Mouse (Mus musculus) neural tube, embryonic 14.5 days (tissue): Measurements from ENCODE around the gene Xxylt1. TPM values are rescaled to one million over a fixed set of nuclear protein-coding genes. Genes with fewer than 3 reads are reported as not detected.

Experiments
- ATAC-seq: fragments of 200-750 bp; cut with Nextera tagmentation; 2 replicates; pipeline ENCODE4 v1.8.0; 2017; ENCODE audit warnings: low read depth, mild to moderate bottlenecking, moderate TSS enrichment, moderate library complexity
- H3K27ac ChIP-seq: fragments of 300-500 bp; sonication (generic); 2 replicates; pipeline ENCODE4 v1.5.1; 2014; ENCODE audit warnings: low read depth, mild to moderate bottlenecking, control low read depth, low read length, moderate library complexity, mixed read lengths
- H3K27me3 ChIP-seq: fragments of 300-500 bp; sonication (generic); 2 replicates; pipeline ENCODE4 v1.6.1; 2014; ENCODE audit warnings: low read length; ENCODE audit not compliant: control insufficient read depth, insufficient read depth
- H3K36me3 ChIP-seq: fragments of 300-500 bp; sonication (generic); 2 replicates; pipeline ENCODE4 v1.6.1; 2014; ENCODE audit warnings: low read length, mixed read lengths; ENCODE audit not compliant: control insufficient read depth, insufficient read depth
- H3K4me1 ChIP-seq: fragments of 300-500 bp; sonication (generic); 2 replicates; pipeline ENCODE4 v1.6.1; 2014; ENCODE audit warnings: low read length; ENCODE audit not compliant: control insufficient read depth, insufficient read depth
- H3K4me2 ChIP-seq: fragments of 300-500 bp; sonication (generic); 2 replicates; pipeline ENCODE4 v1.6.1; 2014; ENCODE audit warnings: mild to moderate bottlenecking, low read depth, low read length, control low read depth
- H3K4me3 ChIP-seq: fragments of 300-500 bp; sonication (generic); 2 replicates; pipeline ENCODE4 v1.5.1; 2014; ENCODE audit warnings: low read depth, low read length, control low read depth, mixed read lengths
- H3K9ac ChIP-seq: fragments of 300-500 bp; sonication (generic); replicated peaks from 2 replicates; pipeline ENCODE4 v1.6.1; 2014; ENCODE audit warnings: low read depth, mild to moderate bottlenecking, control low read depth, low read length, mixed read lengths
- H3K9me3 ChIP-seq: fragments of 300-500 bp; sonication (generic); 2 replicates; pipeline ENCODE4 v1.6.1; 2016; ENCODE audit warnings: low read length; ENCODE audit not compliant: control insufficient read depth
- WGBS: fragments of 180-500 bp; shearing (Covaris S2); extraction: QIAGEN DNeasy Blood & Tissue Kit; methylation state at CpG from one replicate; pipeline ENCODE4 v1.1.7; 2014; 5-methylcytosine and 5-hydroxymethylcytosine counted together
- polyA plus RNA-seq: library from polyadenylated mRNA; unstranded; fragments of >200 nt; fragmentation: Nextera tagmentation; extraction: Ambion mirVana; gene quantifications from 2 replicates; pipeline ENCODE4 v1.2.1, GENCODE M21; 2014

Xxylt1 gene
- polyA plus RNA-seq, 1 experiment from 2014 or later = 17.3 TPM

- Histone ChIP-seq H3K4me2 (no peak overlapping the region), H3K4me1 (peaks cover 6% of the 10 kb centered on the region)
- WGBS = 63% methylated on average over 1 of the region's 1 CpGs
These were observed 43.8 kb downstream of the Xxylt1 start for GRCm38 (mm10) chr16:31037431-31037830.

GRCm38 (mm10) chr16:31035651-31036245 lies 45.5 kb downstream of the Xxylt1 start:
- Histone ChIP-seq H3K4me3 (no peak overlapping the region), H3K9ac (no peak overlapping the region), H3K27ac (no peak overlapping the region), H3K4me2 (no peak overlapping the region), H3K27me3 (no peaks in the 10 kb centered on the region), H3K9me3 (no peaks in the 10 kb centered on the region), H3K36me3 (no peaks in the 10 kb centered on the region), H3K4me1 (peaks cover 6% of the 10 kb centered on the region)
- no peak for ATAC-seq
- WGBS = 89% methylated on average over 8 of the region's 8 CpGs

More at GRCm38 (mm10) chr16:31037431-31037830, 43.8 kb downstream of the Xxylt1 start:
- H3K27me3 ChIP-seq = no peaks in the 10 kb centered on the region
- no peaks in the 10 kb centered on the region for H3K36me3 ChIP-seq
- no peaks in the 10 kb centered on the region for H3K9me3 ChIP-seq
- H3K9ac ChIP-seq = no peak overlapping the region
- no peak for ATAC-seq
- H3K4me3 ChIP-seq = no peak overlapping the region
- no peak overlapping the region for H3K27ac ChIP-seq

- ATAC-seq = no peak
- no peaks in the 10 kb centered on the region for H3K36me3 ChIP-seq
- no peak overlapping the region for H3K4me3 ChIP-seq
- H3K27me3 ChIP-seq = no peaks in the 10 kb centered on the region
- WGBS = 69% methylated on average over 7 of the region's 7 CpGs
- no peak overlapping the region for H3K4me2 ChIP-seq
- H3K27ac ChIP-seq = no peak overlapping the region
- no peak overlapping the region for H3K9ac ChIP-seq
- no peaks in the 10 kb centered on the region for H3K9me3 ChIP-seq
- H3K4me1 ChIP-seq = peaks cover 6% of the 10 kb centered on the region
These were observed 46.0 kb downstream of the Xxylt1 start for GRCm38 (mm10) chr16:31035235-31035634.

GRCm38 (mm10) chr16:31034051-31034450 lies 47.2 kb downstream of the Xxylt1 start:
- Histone ChIP-seq H3K27me3 (no peaks in the 10 kb centered on the region), H3K9me3 (no peaks in the 10 kb centered on the region), H3K27ac (no peak overlapping the region), H3K36me3 (no peaks in the 10 kb centered on the region), H3K4me2 (no peak overlapping the region), H3K4me1 (no peaks in the 10 kb centered on the region), H3K4me3 (no peak overlapping the region), H3K9ac (no peak overlapping the region)
- no peak for ATAC-seq
- WGBS = 13% methylated on average over 3 of the region's 3 CpGs

- Histone ChIP-seq H3K27ac (no peak overlapping the region), H3K9me3 (no peaks in the 10 kb centered on the region), H3K27me3 (no peaks in the 10 kb centered on the region), H3K4me1 (no peaks in the 10 kb centered on the region), H3K4me2 (no peak overlapping the region), H3K36me3 (no peaks in the 10 kb centered on the region; the same call in 1 of the 2 replicates), H3K9ac (no peak overlapping the region), H3K4me3 (no peak overlapping the region)
- WGBS = 68% methylated on average over 11 of the region's 11 CpGs
- no peak for ATAC-seq
These were observed 51.3 kb downstream of the Xxylt1 start for GRCm38 (mm10) chr16:31029739-31030485.

- H3K4me3 ChIP-seq = no peak overlapping the region
- no peaks in the 10 kb centered on the region for H3K4me1 ChIP-seq
- H3K27me3 ChIP-seq = no peaks in the 10 kb centered on the region
- no peak overlapping the region for H3K4me2 ChIP-seq
- H3K27ac ChIP-seq = no peak overlapping the region
- H3K9ac ChIP-seq = no peak overlapping the region
- ATAC-seq = no peak
- no peaks in the 10 kb centered on the region; the same call in 1 of the 2 replicates for H3K36me3 ChIP-seq
- no peaks in the 10 kb centered on the region for H3K9me3 ChIP-seq
These were observed 53.6 kb downstream of the Xxylt1 start for GRCm38 (mm10) chr16:31027675-31028074.

- Histone ChIP-seq H3K36me3 (no peaks in the 10 kb centered on the region; the same call in 1 of the 2 replicates), H3K4me3 (no peak overlapping the region), H3K27me3 (no peaks in the 10 kb centered on the region), H3K27ac (no peak overlapping the region), H3K4me2 (no peak overlapping the region), H3K4me1 (0 out of 2 replicates have a peak, but pooled peaks cover 2% of the 10 kb centered on the region), H3K9ac (no peak overlapping the region), H3K9me3 (no peaks in the 10 kb centered on the region)
- 91% methylated on average over 7 of the region's 7 CpGs for WGBS
- ATAC-seq = no peak
These were observed 55.7 kb downstream of the Xxylt1 start for GRCm38 (mm10) chr16:31025516-31025915.

- H3K4me2 ChIP-seq = no peak overlapping the region
- H3K27me3 ChIP-seq = no peaks in the 10 kb centered on the region
- 85% methylated on average over 4 of the region's 4 CpGs for WGBS
- ATAC-seq = no peak
- H3K9ac ChIP-seq = no peak overlapping the region
- H3K9me3 ChIP-seq = no peaks in the 10 kb centered on the region
- no peak overlapping the region for H3K27ac ChIP-seq
- H3K4me1 ChIP-seq = 0 out of 2 replicates have a peak, but pooled peaks cover 2% of the 10 kb centered on the region
- no peaks in the 10 kb centered on the region; the same call in 1 of the 2 replicates for H3K36me3 ChIP-seq
- H3K4me3 ChIP-seq = no peak overlapping the region
These were observed 56.2 kb downstream of the Xxylt1 start for GRCm38 (mm10) chr16:31024997-31025396.

GRCm38 (mm10) chr16:31024221-31024620 lies 57.0 kb downstream of the Xxylt1 start:
- H3K9ac ChIP-seq = no peak overlapping the region
- H3K27me3 ChIP-seq = no peaks in the 10 kb centered on the region
- no peak overlapping the region for H3K4me2 ChIP-seq
- H3K36me3 ChIP-seq = no peaks in the 10 kb centered on the region; the same call in 1 of the 2 replicates
- no peak overlapping the region for H3K4me3 ChIP-seq
- 74% methylated on average over 7 of the region's 7 CpGs for WGBS
- H3K4me1 ChIP-seq = 0 out of 2 replicates have a peak, but pooled peaks cover 2% of the 10 kb centered on the region
- no peak for ATAC-seq
- no peak overlapping the region for H3K27ac ChIP-seq
- no peaks in the 10 kb centered on the region for H3K9me3 ChIP-seq
